Mouse (Mus musculus) liver (tissue): ENCODE data around the gene Zfp68.
"Not testable (repeated sequence)": the region's sequence is repeated elsewhere in the genome, so short reads cannot be mapped to it uniquely, and the experiment has no call there.

Source experiments
- DNase-seq: peaks from one replicate; pipeline ENCODE4 v3.0.0-alpha.2; 2020; ENCODE audit warnings: mixed read lengths

The Zfp68 gene

GRCm38 (mm10) chr5:138619211-138620128 is at the start of gene Zfp68:
Gene Zfp68, minus strand, starts transcription at chr5:138619761.
- peak; percentile 96 for DNase-seq

GRCm38 (mm10) chr5:138658922-138659321 is 39.4 kb upstream of the Zfp68 start:
- DNase-seq = peak; percentile 69

GRCm38 (mm10) chr5:138657854-138658253 is 38.3 kb upstream of the Zfp68 start:
- DNase-seq = no peak

GRCm38 (mm10) chr5:138657407-138657806 is 37.8 kb upstream of the Zfp68 start:
- DNase-seq = no peak

GRCm38 (mm10) chr5:138656477-138657156 is 37.1 kb upstream of the Zfp68 start:
- peak; percentile 29 for DNase-seq

GRCm38 (mm10) chr5:138652911-138653310 is 33.4 kb upstream of the Zfp68 start:
- no peak for DNase-seq

- DNase-seq = no peak
Measured at GRCm38 (mm10) chr5:138641761-138642160, 22.2 kb upstream of the Zfp68 start.

- no peak for DNase-seq
Measured at GRCm38 (mm10) chr5:138641081-138641480, 21.5 kb upstream of the Zfp68 start.

GRCm38 (mm10) chr5:138636486-138636885 is 16.9 kb upstream of the Zfp68 start:
- no peak for DNase-seq

- no peak for DNase-seq
Measured at GRCm38 (mm10) chr5:138623478-138623875, 3.9 kb upstream of the Zfp68 start.

- DNase-seq = peak; percentile 92
Measured at GRCm38 (mm10) chr5:138622645-138623477, 3.3 kb upstream of the Zfp68 start, which contains the start of gene A430033K04Rik. Gene A430033K04Rik, plus strand, starts transcription at chr5:138622859.

- DNase-seq = no peak
Measured at GRCm38 (mm10) chr5:138620836-138621235, 1.3 kb upstream of the Zfp68 start.

- peak; percentile 42 for DNase-seq
Measured at GRCm38 (mm10) chr5:138618353-138618752, 1.2 kb downstream of the Zfp68 start.

GRCm38 (mm10) chr5:138587396-138587795 is 32.2 kb downstream of the Zfp68 start:
- DNase-seq = no peak

GRCm38 (mm10) chr5:138571623-138572022 is 47.9 kb downstream of the Zfp68 start:
- DNase-seq = peak; percentile 9

GRCm38 (mm10) chr5:138564612-138565011 is 54.9 kb downstream of the Zfp68 start, which contains the start of gene 1700123K08Rik:
Gene 1700123K08Rik, minus strand, starts transcription at chr5:138564712.
- not testable (repeated sequence) for DNase-seq
